Mouse (Mus musculus): ENCODE measurements at regions not wholly inside any gene's neighbourhood (a gene's known extent, or its start where the extent isn't known, plus 50 kb on each side); places are given as distances from the start of the nearest gene placed in this dataset.

DNA sequence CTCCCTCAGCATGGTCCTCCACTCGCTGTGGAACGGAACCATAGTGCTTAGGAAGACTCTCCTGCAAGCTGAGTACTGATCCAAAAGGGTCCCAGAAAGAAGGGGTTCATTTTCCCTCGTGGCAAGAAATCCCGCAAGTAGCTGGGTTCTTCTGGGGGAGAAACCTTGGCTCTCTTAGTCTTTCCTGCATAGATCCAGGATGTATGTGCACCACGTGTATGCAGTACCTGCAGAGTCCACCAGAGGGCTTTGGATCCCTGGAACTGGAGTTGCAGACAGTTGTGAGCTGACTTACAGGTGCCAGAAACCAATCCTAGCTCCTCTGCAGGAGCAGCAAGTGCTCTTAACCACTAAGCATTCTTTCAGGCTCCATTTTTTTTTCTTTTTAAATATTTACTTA lies 67.9 kb upstream of the Pmepa1 start:
- 0 out of 2 replicates have a peak, but pooled peaks cover 3% of the 10 kb centered on the region for H3K9me3 ChIP-seq (ENCODE audit: control insufficient read depth, low read length)
- H3K4me3 ChIP-seq (ENCODE audit: low read depth, low read length) = no peak overlapping the region
- ATAC-seq (ENCODE audit: insufficient number of reproducible peaks, low FRiP score, low TSS enrichment, low read depth) (no peak), DNase-seq (ENCODE audit: low spot score) (no peak)
- H3K4me2 ChIP-seq (ENCODE audit: low read depth, severe bottlenecking) = no peak overlapping the region
- no peak overlapping the region for H3K9ac ChIP-seq (ENCODE audit: low read length)
- no peak overlapping the region for H3K27ac ChIP-seq (replicated peaks; ENCODE audit: low read depth, low read length)
- H3K27me3 ChIP-seq (ENCODE audit: control insufficient read depth, insufficient read depth, low read length) = 0 out of 2 replicates have a peak, but pooled peaks cover 2% of the 10 kb centered on the region
- WGBS = 95% methylated on average over 5 of the region's 5 CpGs
- H3K36me3 ChIP-seq (ENCODE audit: control insufficient read depth, insufficient read depth, low read length) = no peaks in the 10 kb centered on the region
- H3K4me1 ChIP-seq (ENCODE audit: control insufficient read depth, insufficient read depth, low read length) = peaks cover 14% of the 10 kb centered on the region

DNA sequence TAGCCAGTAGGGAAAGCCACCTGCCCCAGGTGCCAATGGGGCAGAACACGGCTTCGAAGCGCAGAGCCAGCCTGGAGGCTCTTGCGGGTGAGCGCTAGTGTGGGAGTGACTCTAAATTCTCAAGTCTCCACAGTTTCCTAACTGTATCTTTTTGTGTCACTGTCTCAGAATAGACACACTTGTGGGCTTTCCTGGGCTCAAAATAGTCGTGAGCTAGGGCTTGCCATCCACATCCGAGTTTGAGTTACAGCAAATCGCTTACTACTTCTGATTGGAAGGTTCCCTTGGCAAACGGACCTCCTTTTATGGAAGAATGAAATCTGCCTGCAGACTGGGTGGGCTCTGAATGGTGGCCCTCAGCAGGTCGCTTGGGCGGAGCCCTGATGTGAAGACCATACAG lies 71.0 kb upstream of the Pmepa1 start:
- DNase-seq (ENCODE audit: low spot score) (no peak), ATAC-seq (ENCODE audit: insufficient number of reproducible peaks, low FRiP score, low TSS enrichment, low read depth) (no peak)
- Histone ChIP-seq H3K4me1 (ENCODE audit: control insufficient read depth, insufficient read depth, low read length) (peaks cover 16% of the 10 kb centered on the region), H3K4me2 (ENCODE audit: low read depth, severe bottlenecking) (no peak overlapping the region), H3K9ac (ENCODE audit: low read length) (no peak overlapping the region), H3K27me3 (ENCODE audit: control insufficient read depth, insufficient read depth, low read length) (no peaks in the 10 kb centered on the region), H3K4me3 (ENCODE audit: low read depth, low read length) (no peak overlapping the region), H3K27ac (replicated peaks; ENCODE audit: low read depth, low read length) (no peak overlapping the region), H3K36me3 (ENCODE audit: control insufficient read depth, insufficient read depth, low read length) (no peaks in the 10 kb centered on the region), H3K9me3 (ENCODE audit: control insufficient read depth, low read length) (0 out of 2 replicates have a peak, but pooled peaks cover 3% of the 10 kb centered on the region)
- WGBS = 73% methylated on average over 11 of the region's 11 CpGs

DNA sequence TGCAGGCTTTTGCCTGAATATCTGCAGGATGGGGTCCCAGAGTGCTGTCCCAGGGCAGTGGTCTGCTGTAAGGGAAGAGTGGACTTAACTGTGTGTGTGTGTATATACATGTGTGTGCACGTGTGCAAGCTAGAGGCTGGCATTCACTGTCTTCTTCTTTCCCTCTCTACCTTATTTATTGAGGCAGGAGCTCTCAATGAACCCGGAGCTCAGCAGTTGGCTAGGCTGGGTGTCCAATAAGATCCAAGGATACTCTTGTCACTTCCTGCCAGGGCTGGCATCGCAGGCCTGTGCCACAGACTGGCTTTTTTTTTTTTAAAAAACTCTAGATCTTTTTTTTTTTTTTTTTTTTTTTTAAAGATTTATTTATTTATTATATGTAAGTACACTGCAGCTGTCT lies 72.4 kb upstream of the Pmepa1 start:
- Histone ChIP-seq H3K4me2 (ENCODE audit: low read depth, severe bottlenecking) (no peak overlapping the region), H3K9me3 (ENCODE audit: control insufficient read depth, low read length) (0 out of 2 replicates have a peak, but pooled peaks cover 3% of the 10 kb centered on the region), H3K27me3 (ENCODE audit: control insufficient read depth, insufficient read depth, low read length) (no peaks in the 10 kb centered on the region), H3K27ac (replicated peaks; ENCODE audit: low read depth, low read length) (no peak overlapping the region), H3K36me3 (ENCODE audit: control insufficient read depth, insufficient read depth, low read length) (no peaks in the 10 kb centered on the region), H3K9ac (ENCODE audit: low read length) (no peak overlapping the region), H3K4me1 (ENCODE audit: control insufficient read depth, insufficient read depth, low read length) (peaks cover 17% of the 10 kb centered on the region), H3K4me3 (ENCODE audit: low read depth, low read length) (no peak overlapping the region)
- ATAC-seq (ENCODE audit: insufficient number of reproducible peaks, low FRiP score, low TSS enrichment, low read depth) (no peak), DNase-seq (ENCODE audit: low spot score) (no peak)
- 89% methylated on average over 3 of the region's 3 CpGs for WGBS

DNA sequence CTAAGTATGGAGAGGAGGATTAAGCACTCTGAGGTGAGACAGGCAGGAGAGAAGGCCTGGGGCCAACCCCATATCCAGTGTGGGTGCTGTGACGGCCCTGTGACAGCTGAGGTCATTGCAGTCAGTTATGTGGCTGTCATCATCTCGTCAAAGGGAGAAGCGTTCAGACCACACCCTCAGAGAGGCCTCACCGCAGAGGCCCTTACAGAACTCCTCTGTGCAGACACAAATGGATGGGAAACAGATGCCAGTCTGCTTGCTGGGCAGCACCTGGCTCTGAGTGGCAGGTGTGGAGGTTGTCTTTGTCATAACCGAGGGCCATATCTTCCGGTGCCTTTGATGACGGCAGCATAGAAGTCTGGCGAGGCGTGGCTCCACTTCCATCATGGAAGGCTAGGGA lies 73.2 kb upstream of the Pmepa1 start:
- ATAC-seq (ENCODE audit: insufficient number of reproducible peaks, low FRiP score, low TSS enrichment, low read depth) = no peak
- Histone ChIP-seq H3K9ac (ENCODE audit: low read length) (no peak overlapping the region), H3K4me2 (ENCODE audit: low read depth, severe bottlenecking) (no peak overlapping the region), H3K27ac (replicated peaks; ENCODE audit: low read depth, low read length) (no peak overlapping the region), H3K9me3 (ENCODE audit: control insufficient read depth, low read length) (no peaks in the 10 kb centered on the region), H3K36me3 (ENCODE audit: control insufficient read depth, insufficient read depth, low read length) (no peaks in the 10 kb centered on the region), H3K4me3 (ENCODE audit: low read depth, low read length) (no peak overlapping the region), H3K4me1 (ENCODE audit: control insufficient read depth, insufficient read depth, low read length) (peaks cover 17% of the 10 kb centered on the region), H3K27me3 (ENCODE audit: control insufficient read depth, insufficient read depth, low read length) (no peaks in the 10 kb centered on the region)
- 68% methylated on average over 9 of the region's 9 CpGs for WGBS
- DNase-seq (ENCODE audit: low spot score) = no peak

DNA sequence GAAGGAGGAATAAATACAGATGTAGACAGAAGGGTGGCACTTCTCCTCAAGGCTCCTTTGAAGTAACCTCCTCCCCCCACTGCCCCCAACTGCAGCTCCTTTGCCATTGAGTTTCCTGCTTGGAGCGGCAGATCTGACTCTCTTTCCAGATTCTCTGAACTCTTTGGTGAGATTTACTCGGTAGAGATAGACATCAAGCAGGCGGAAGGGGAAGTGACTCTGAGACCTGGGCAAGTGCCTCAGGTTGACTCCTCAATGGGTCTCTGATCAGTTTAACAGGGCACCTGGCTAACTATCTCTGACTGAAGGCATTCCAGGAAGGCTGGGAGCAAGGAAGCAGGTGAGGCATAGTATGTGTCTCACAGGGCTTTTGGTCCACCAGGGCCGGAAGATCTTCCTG lies 73.6 kb upstream of the Pmepa1 start:
- WGBS = 82% methylated on average over 4 of the region's 4 CpGs
- no peaks in the 10 kb centered on the region for H3K9me3 ChIP-seq (ENCODE audit: control insufficient read depth, low read length)
- peaks cover 17% of the 10 kb centered on the region for H3K4me1 ChIP-seq (ENCODE audit: control insufficient read depth, insufficient read depth, low read length)
- H3K9ac ChIP-seq (ENCODE audit: low read length) = no peak overlapping the region
- no peaks in the 10 kb centered on the region for H3K36me3 ChIP-seq (ENCODE audit: control insufficient read depth, insufficient read depth, low read length)
- ATAC-seq (ENCODE audit: insufficient number of reproducible peaks, low FRiP score, low TSS enrichment, low read depth) (no peak), DNase-seq (ENCODE audit: low spot score) (no peak)
- H3K4me3 ChIP-seq (ENCODE audit: low read depth, low read length) = no peak overlapping the region
- H3K4me2 ChIP-seq (ENCODE audit: low read depth, severe bottlenecking) = no peak overlapping the region
- no peak overlapping the region for H3K27ac ChIP-seq (replicated peaks; ENCODE audit: low read depth, low read length)
- no peaks in the 10 kb centered on the region for H3K27me3 ChIP-seq (ENCODE audit: control insufficient read depth, insufficient read depth, low read length)

DNA sequence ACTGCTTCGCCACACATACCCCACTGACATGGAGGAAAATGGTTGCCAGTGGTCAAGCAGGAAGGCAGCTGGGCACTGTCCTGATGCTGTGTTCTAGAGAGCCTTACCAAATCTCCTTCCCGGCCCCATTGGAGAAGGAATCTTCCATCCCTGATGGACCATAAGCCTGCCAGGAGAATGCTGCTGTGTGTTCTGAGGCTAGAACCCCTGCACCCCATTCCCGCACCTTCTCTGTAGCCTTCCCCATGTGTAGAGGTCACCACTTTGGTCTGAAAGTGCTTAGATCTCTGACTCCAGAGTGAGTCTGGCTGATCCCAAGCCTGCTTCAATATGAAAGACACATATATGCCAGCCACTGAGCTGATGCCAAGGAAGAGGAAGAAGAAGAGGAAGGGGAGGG lies 74.1 kb upstream of the Pmepa1 start:
- ATAC-seq (ENCODE audit: insufficient number of reproducible peaks, low FRiP score, low TSS enrichment, low read depth) = no peak
- 93% methylated on average over 3 of the region's 3 CpGs for WGBS
- no peak for DNase-seq (ENCODE audit: low spot score)
- H3K4me2 ChIP-seq (ENCODE audit: low read depth, severe bottlenecking) = no peak overlapping the region
- H3K4me1 ChIP-seq (ENCODE audit: control insufficient read depth, insufficient read depth, low read length) = peaks cover 17% of the 10 kb centered on the region
- H3K27me3 ChIP-seq (ENCODE audit: control insufficient read depth, insufficient read depth, low read length) = no peaks in the 10 kb centered on the region
- no peak overlapping the region for H3K9ac ChIP-seq (ENCODE audit: low read length)
- no peak overlapping the region for H3K4me3 ChIP-seq (ENCODE audit: low read depth, low read length)
- H3K9me3 ChIP-seq (ENCODE audit: control insufficient read depth, low read length) = no peaks in the 10 kb centered on the region
- H3K36me3 ChIP-seq (ENCODE audit: control insufficient read depth, insufficient read depth, low read length) = no peaks in the 10 kb centered on the region
- no peak overlapping the region for H3K27ac ChIP-seq (replicated peaks; ENCODE audit: low read depth, low read length)

DNA sequence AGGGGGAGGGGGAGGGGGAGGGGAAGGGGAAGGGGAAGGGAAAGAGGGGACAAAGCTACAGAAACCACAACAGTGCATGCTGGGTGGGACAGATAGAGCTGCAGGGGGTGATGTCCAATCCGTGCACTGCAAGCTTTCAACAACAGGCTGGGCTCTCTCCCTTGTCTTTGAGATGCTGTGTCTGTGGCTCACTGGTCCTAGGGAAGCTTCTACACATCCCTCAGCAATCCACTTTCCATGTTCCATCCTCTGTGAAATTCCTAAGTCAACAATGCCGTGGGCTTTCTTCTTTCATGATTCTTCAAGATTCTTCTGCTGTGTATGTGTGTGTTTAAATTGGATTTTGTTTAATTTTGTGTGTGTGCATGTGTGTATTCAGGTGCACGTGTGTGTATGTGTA lies 74.5 kb upstream of the Pmepa1 start:
- no peak overlapping the region for H3K27ac ChIP-seq (replicated peaks; ENCODE audit: low read depth, low read length)
- peaks cover 17% of the 10 kb centered on the region for H3K4me1 ChIP-seq (ENCODE audit: control insufficient read depth, insufficient read depth, low read length)
- 77% methylated on average over 3 of the region's 3 CpGs for WGBS
- no peak for DNase-seq (ENCODE audit: low spot score)
- H3K4me2 ChIP-seq (ENCODE audit: low read depth, severe bottlenecking) = no peak overlapping the region
- H3K4me3 ChIP-seq (ENCODE audit: low read depth, low read length) = no peak overlapping the region
- no peaks in the 10 kb centered on the region for H3K9me3 ChIP-seq (ENCODE audit: control insufficient read depth, low read length)
- no peaks in the 10 kb centered on the region for H3K27me3 ChIP-seq (ENCODE audit: control insufficient read depth, insufficient read depth, low read length)
- no peaks in the 10 kb centered on the region for H3K36me3 ChIP-seq (ENCODE audit: control insufficient read depth, insufficient read depth, low read length)
- no peak overlapping the region for H3K9ac ChIP-seq (ENCODE audit: low read length)
- ATAC-seq (ENCODE audit: insufficient number of reproducible peaks, low FRiP score, low TSS enrichment, low read depth) = no peak

DNA sequence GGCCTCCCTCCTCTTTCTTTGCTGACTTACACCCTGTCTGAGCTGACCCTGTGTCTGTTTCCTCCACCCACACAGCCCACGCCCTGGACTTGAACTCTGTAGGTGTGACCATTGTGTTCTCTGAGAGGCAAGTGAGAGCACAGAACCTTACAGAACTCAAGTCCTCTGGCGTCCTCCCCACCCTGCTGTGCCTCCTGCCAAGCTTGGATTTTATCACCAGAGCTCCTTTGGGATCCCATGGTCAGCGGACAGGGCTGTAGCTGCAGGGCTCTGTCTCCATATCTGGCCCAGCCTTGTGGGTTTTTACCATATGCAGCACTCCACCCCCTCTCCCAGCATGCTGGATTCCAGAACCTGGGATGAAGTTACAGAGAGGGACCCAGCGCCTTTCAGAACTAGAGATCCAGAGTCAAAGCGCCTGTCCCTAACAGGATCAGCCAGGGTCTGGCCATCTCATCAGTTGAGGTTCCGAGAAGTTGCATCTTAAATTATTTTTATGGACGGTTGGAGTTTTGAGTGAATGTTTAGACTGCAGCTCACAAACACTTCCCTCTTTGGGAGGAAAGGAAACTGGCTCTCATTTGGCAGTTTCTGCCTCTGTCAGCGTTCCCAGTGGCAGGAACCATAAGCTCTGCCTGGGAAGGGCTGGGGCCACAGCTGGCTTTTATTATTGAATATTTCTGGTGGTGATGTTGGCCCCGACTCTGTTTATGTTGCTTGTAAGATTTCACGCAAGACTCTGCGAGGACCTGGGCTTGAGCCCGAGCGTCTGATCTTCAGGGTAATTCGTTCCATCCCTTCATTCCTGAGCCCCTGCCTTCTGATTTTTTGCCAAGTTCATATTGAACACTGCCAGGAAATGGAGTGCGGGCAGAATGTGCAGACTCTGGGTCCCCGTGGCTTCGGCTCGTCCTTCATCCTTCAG lies 75.8 kb upstream of the Pmepa1 start:
- Histone ChIP-seq H3K4me1 (ENCODE audit: control insufficient read depth, insufficient read depth, low read length) (peaks cover 17% of the 10 kb centered on the region), H3K4me3 (ENCODE audit: low read depth, low read length) (no peak overlapping the region), H3K9ac (ENCODE audit: low read length) (no peak overlapping the region; the same call in 1 of the 2 replicates), H3K4me2 (ENCODE audit: low read depth, severe bottlenecking) (0 out of 2 replicates have a peak overlapping the region, but pooled peaks have one; percentile 8), H3K27me3 (ENCODE audit: control insufficient read depth, insufficient read depth, low read length) (no peaks in the 10 kb centered on the region), H3K27ac (replicated peaks; ENCODE audit: low read depth, low read length) (peak overlapping the region; percentile 84), H3K36me3 (ENCODE audit: control insufficient read depth, insufficient read depth, low read length) (no peaks in the 10 kb centered on the region), H3K9me3 (ENCODE audit: control insufficient read depth, low read length) (no peaks in the 10 kb centered on the region)
- 18% methylated on average over 18 of the region's 18 CpGs for WGBS
- ATAC-seq (ENCODE audit: insufficient number of reproducible peaks, low FRiP score, low TSS enrichment, low read depth) (peak; percentile 45; the same call in 1 of the 2 replicates), DNase-seq (ENCODE audit: low spot score) (peak; percentile 75)

Measured in limb, embryonic 11.5 days (tissue).